Mouse (Mus musculus) neural tube, embryonic 13.5 days (tissue): ENCODE measurements around the gene Themis3. TPM values are rescaled to one million over a fixed set of nuclear protein-coding genes. Genes with fewer than 3 reads are reported as not detected.

Source experiments
- ATAC-seq: fragments of 200-750 bp; cut with Nextera tagmentation; 2 replicates; pipeline ENCODE4 v1.8.0; 2017; ENCODE audit warnings: low read depth, mild to moderate bottlenecking, moderate TSS enrichment, moderate library complexity
- H3K27ac ChIP-seq: fragments of 300-500 bp; sonication (generic); replicated peaks from 2 replicates; pipeline ENCODE4 v1.5.1; 2015; ENCODE audit warnings: moderate library complexity, mild to moderate bottlenecking, inconsistent platforms
- H3K27me3 ChIP-seq: fragments of 300-500 bp; sonication (generic); 2 replicates; pipeline ENCODE4 v1.6.1; 2015; ENCODE audit warnings: mild to moderate bottlenecking, inconsistent platforms
- H3K36me3 ChIP-seq: fragments of 300-500 bp; sonication (generic); 2 replicates; pipeline ENCODE4 v1.6.1; 2015; ENCODE audit warnings: mild to moderate bottlenecking, inconsistent platforms
- H3K4me1 ChIP-seq: fragments of 300-500 bp; sonication (generic); replicated peaks from 2 replicates; pipeline ENCODE4 v1.6.1; 2015; ENCODE audit warnings: inconsistent platforms
- H3K4me2 ChIP-seq: fragments of 300-500 bp; sonication (generic); 2 replicates; pipeline ENCODE4 v1.6.1; 2015; ENCODE audit warnings: inconsistent platforms, mild to moderate bottlenecking, moderate library complexity
- H3K4me3 ChIP-seq: fragments of 300-500 bp; sonication (generic); 2 replicates; pipeline ENCODE4 v1.5.1; 2015; ENCODE audit warnings: mild to moderate bottlenecking, inconsistent platforms
- H3K9ac ChIP-seq: fragments of 300-500 bp; sonication (generic); 2 replicates; pipeline ENCODE4 v1.6.1; 2015; ENCODE audit warnings: moderate library complexity, mild to moderate bottlenecking, inconsistent platforms
- H3K9me3 ChIP-seq: fragments of 300-500 bp; sonication (generic); 2 replicates; pipeline ENCODE4 v1.6.1; 2016; ENCODE audit warnings: inconsistent platforms
- WGBS: fragments of 180-500 bp; shearing (Covaris S2); methylation state at CpG from one replicate; pipeline ENCODE4 v1.1.7; 2015; 5-methylcytosine and 5-hydroxymethylcytosine counted together
- polyA plus RNA-seq: library from polyadenylated mRNA; unstranded; fragments of >200 nt; fragmentation: Nextera tagmentation; extraction: Ambion mirVana; gene quantifications from 2 replicates; pipeline ENCODE4 v1.2.1, GENCODE M21; 2015

Themis3 gene
- polyA plus RNA-seq, result not detected in 2 replicates

- 79% methylated on average over 5 of the region's 5 CpGs for WGBS
- Histone ChIP-seq H3K4me1 (no peaks in the 10 kb centered on the region), H3K9ac (no peak within 1 kb of the TSS), H3K36me3 (no peaks in the 10 kb centered on the region), H3K4me2 (no peak within 1 kb of the TSS), H3K9me3 (no peaks in the 10 kb centered on the region), H3K27ac (no peak within 1 kb of the TSS), H3K27me3 (peaks cover 8% of the 10 kb centered on the region; the same call in 1 of the 2 replicates), H3K4me3 (no peak within 1 kb of the TSS)
- ATAC-seq, result no peak
These were observed at the start of gene Themis3 for GRCm38 (mm10) chr17:66594435-66594834. Themis3 (minus strand) TSS chr17:66594621.

GRCm38 (mm10) chr17:66637951-66638722, 43.7 kb upstream of the Themis3 start:
- WGBS, result 94% methylated on average over 7 of the region's 7 CpGs

DNA sequence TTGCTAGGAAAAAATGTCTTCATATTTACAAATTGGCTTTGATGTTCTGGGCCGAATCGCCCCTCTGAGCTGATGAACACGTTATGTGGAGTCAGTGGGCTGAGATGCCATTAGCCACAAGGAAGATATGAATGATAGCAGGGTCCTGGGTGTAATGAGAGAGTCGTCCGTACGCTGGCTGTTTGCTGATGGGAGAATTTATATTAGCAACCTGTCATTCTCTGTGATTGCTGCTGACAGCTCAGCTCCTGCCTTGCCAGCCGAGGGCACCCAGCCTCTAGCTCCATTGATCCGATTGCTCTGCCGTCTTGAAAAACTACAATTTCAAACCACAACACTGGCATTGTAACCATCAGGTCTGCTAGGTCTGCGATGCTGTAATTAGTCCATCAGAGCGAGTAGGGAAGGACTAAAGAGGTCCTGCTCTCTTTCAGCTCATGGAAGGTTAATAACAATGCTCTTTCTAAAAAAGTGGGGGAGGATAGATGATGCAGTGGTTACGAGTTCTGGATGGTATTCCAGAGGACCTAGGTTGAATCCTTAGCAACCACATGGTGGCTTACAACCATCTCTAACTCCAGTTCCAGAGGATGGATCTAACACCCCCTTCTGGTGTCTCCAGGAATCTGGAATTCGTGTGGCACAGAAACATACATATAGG, 25.7 kb upstream of the Themis3 start:
- 56% methylated on average over 13 of the region's 13 CpGs for WGBS
- H3K9me3 ChIP-seq, result no peaks in the 10 kb centered on the region
- no peak overlapping the region; the same call in 1 of the 2 replicates for H3K27ac ChIP-seq
- H3K4me3 ChIP-seq, result no peak overlapping the region
- ATAC-seq, result peak; percentile 59; the same call in 1 of the 2 replicates
- no peak overlapping the region for H3K9ac ChIP-seq
- H3K27me3 ChIP-seq, result no peaks in the 10 kb centered on the region
- H3K36me3 ChIP-seq, result no peaks in the 10 kb centered on the region
- H3K4me2 ChIP-seq, result no peak overlapping the region
- peaks cover 13% of the 10 kb centered on the region for H3K4me1 ChIP-seq

More at GRCm38 (mm10) chr17:66637951-66638722, 43.7 kb upstream of the Themis3 start:
- Histone ChIP-seq H3K4me2 (no peak overlapping the region), H3K9me3 (no peaks in the 10 kb centered on the region), H3K4me3 (no peak overlapping the region), H3K4me1 (no peaks in the 10 kb centered on the region), H3K36me3 (no peaks in the 10 kb centered on the region), H3K27ac (no peak overlapping the region), H3K9ac (no peak overlapping the region), H3K27me3 (no peaks in the 10 kb centered on the region)
- no peak for ATAC-seq

GRCm38 (mm10) chr17:66619255-66619826, 24.9 kb upstream of the Themis3 start:
- no peaks in the 10 kb centered on the region for H3K36me3 ChIP-seq
- H3K9me3 ChIP-seq, result no peaks in the 10 kb centered on the region
- no peak overlapping the region for H3K4me3 ChIP-seq
- no peak overlapping the region for H3K9ac ChIP-seq
- no peak overlapping the region for H3K4me2 ChIP-seq
- ATAC-seq, result peak; percentile 67; the same call in 1 of the 2 replicates
- H3K4me1 ChIP-seq, result peaks cover 13% of the 10 kb centered on the region
- no peak overlapping the region for H3K27ac ChIP-seq
- H3K27me3 ChIP-seq, result no peaks in the 10 kb centered on the region
- 70% methylated on average over 3 of the region's 3 CpGs for WGBS

DNA sequence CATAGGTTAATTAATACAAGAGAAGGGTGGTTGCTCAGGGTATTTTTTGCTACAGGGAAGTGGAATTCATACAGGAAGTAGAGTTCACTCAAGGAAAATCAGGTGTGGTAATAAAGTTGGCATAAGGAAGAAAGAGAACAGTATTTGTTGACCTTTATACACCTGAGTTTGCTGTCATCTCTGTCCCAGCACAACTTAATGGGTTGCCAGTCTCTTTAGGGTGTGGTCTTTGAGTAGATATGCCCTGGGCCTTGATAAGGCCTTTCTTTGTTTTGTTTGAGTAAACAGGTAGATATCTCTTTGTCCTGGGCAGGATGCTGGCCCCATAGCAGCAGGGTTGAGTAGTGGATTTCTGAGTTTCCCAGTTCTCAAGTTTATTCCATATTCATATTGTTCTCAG, 15.6 kb upstream of the Themis3 start:
- H3K4me2 ChIP-seq, result no peak overlapping the region
- H3K27ac ChIP-seq, result no peak overlapping the region
- no peak overlapping the region for H3K4me3 ChIP-seq
- H3K36me3 ChIP-seq, result no peaks in the 10 kb centered on the region
- no peak for ATAC-seq
- H3K9ac ChIP-seq, result no peak overlapping the region
- no peaks in the 10 kb centered on the region for H3K4me1 ChIP-seq
- no peaks in the 10 kb centered on the region for H3K27me3 ChIP-seq
- H3K9me3 ChIP-seq, result no peaks in the 10 kb centered on the region

DNA sequence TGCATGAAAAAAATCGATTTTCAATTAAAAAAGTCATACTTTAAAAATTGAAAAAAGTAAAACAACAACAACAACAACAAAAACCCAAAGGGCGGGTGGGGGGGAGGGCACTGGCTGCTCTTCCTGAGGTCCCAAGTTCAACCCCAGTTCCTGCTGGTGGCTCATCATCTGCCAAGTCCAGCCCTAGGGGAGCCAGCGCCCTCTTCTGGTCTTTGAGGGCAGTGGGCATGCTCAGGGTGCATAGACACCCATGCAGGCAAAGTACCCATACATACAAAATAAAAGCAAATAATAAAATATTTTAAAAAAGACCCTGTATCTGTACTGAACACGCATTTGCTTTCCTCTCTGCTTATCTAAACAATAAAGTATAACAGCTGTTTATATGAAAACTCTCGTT, 10.5 kb upstream of the Themis3 start:
- H3K4me3 ChIP-seq, result no peak overlapping the region
- H3K4me1 ChIP-seq, result no peaks in the 10 kb centered on the region
- no peaks in the 10 kb centered on the region for H3K36me3 ChIP-seq
- H3K27me3 ChIP-seq, result no peaks in the 10 kb centered on the region
- H3K27ac ChIP-seq, result no peak overlapping the region
- H3K4me2 ChIP-seq, result no peak overlapping the region
- H3K9me3 ChIP-seq, result no peaks in the 10 kb centered on the region
- 80% methylated on average over 5 of the region's 5 CpGs for WGBS
- no peak overlapping the region for H3K9ac ChIP-seq
- ATAC-seq, result no peak

DNA sequence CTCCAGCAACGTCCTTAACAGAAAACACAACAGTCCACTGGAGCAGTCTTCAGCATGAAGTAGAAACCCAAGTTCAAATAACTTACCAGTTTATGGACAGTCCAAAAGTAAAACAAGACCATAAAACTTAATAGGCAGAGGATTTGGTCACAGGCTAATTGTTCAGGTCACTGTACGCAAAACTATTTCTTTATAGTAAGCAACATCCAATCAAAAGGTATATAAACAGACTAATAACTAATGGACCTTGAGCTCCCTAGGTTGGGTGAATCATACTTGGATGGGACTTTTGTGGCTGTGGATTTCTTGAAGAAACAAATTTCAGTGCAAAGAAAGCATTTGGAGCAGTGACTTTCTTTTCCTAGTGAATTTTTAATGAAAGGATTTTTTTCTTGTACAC, 6.8 kb upstream of the Themis3 start:
- 87% methylated on average over 2 of the region's 2 CpGs for WGBS

DNA sequence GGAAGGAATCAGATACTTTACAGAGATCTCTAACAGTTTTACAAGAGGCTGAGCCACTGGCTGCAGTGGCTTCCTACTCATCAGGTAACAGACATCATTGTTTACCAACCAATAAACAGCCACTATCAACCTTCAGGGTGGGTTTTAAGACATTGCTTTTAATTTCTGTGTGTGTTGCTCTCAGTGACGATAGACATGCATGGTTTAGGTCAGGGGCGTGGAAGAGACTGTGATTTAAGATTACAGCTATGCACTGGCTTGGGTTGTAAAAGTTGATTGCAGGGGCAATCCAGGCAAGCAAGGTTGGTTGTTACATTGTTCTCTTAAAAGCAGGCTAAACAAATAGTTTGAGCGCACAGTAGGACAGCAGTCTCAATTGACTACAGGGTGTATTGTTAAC, 1.4 kb upstream of the Themis3 start:
- no peaks in the 10 kb centered on the region for H3K9me3 ChIP-seq
- H3K27me3 ChIP-seq, result peaks cover 8% of the 10 kb centered on the region; the same call in 1 of the 2 replicates
- H3K4me2 ChIP-seq, result no peak overlapping the region
- no peak overlapping the region for H3K4me3 ChIP-seq
- no peaks in the 10 kb centered on the region for H3K36me3 ChIP-seq
- ATAC-seq, result no peak
- H3K4me1 ChIP-seq, result no peaks in the 10 kb centered on the region
- H3K9ac ChIP-seq, result no peak overlapping the region
- H3K27ac ChIP-seq, result no peak overlapping the region
- 16% methylated on average over 3 of the region's 3 CpGs for WGBS

More for the DNA sequence above, 6.8 kb upstream of the Themis3 start:
- Histone ChIP-seq H3K9ac (no peak overlapping the region), H3K9me3 (no peaks in the 10 kb centered on the region), H3K27ac (no peak overlapping the region), H3K4me1 (no peaks in the 10 kb centered on the region), H3K4me2 (no peak overlapping the region), H3K36me3 (no peaks in the 10 kb centered on the region), H3K4me3 (no peak overlapping the region), H3K27me3 (0 out of 2 replicates have a peak, but pooled peaks cover 3% of the 10 kb centered on the region)
- ATAC-seq, result no peak

DNA sequence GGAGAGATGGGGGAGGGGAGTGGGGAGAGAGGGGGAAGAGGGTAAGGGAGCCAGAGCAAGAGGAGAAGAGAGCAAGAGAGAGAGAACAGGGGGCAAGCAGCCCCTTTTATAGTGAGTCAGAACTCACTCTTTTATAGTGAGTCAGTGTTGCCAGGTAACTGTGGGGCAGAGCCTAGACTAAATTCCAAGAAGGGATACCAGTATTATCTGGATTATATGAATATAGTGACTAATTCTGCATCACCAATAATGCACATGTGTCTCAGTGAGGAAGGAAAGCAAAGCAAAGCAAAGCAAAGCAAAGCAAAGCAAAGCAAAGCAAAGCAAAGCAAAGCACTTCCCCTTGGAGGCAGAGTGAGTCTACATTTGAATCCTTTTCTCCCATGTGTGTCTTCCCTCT, 835 bp upstream of the Themis3 start:
- no peaks in the 10 kb centered on the region for H3K4me1 ChIP-seq
- H3K36me3 ChIP-seq, result no peaks in the 10 kb centered on the region
- no peak for ATAC-seq
- H3K4me3 ChIP-seq, result no peak overlapping the region
- no peak overlapping the region for H3K27ac ChIP-seq
- H3K9ac ChIP-seq, result no peak overlapping the region
- H3K27me3 ChIP-seq, result peaks cover 8% of the 10 kb centered on the region; the same call in 1 of the 2 replicates
- no peaks in the 10 kb centered on the region for H3K9me3 ChIP-seq
- no peak overlapping the region for H3K4me2 ChIP-seq

DNA sequence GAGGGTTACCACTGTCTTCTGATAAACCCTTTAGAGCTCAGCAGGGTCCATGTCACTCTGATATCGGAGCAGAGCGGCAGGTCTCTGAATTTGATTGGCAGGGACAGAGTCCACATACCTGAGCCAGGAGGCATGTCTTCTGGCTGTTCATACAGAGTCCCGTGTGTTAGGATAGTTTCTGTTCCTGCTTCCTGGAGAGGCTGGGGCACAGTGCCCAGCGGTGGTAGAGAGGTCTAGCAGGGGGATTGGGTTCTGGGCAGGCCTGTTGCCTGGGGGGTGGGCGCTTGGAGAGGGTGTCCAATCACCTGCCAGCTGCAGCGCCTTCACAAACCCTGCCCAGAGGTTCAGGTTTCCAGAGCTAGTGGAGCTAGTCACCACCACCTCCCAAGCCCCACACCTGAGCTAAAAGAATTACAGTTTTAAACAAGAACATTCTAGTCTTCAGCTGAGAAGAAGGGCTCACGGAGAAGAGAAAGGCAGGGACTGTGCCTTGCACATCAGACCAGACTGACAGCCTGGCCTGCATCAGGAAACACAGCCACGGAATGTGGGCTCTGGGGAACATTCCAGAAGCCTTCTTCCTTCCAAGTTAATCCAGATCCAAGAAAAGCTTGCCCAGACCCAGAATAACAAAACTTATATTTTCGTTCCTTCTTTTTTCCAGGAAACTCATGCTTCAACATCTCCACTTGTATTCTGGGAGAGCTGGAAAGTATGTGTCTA, 3.9 kb downstream of the Themis3 start:
- Histone ChIP-seq H3K36me3 (no peaks in the 10 kb centered on the region), H3K4me3 (no peak overlapping the region), H3K27me3 (no peaks in the 10 kb centered on the region; the same call in 1 of the 2 replicates), H3K4me1 (no peaks in the 10 kb centered on the region), H3K9me3 (no peaks in the 10 kb centered on the region), H3K9ac (no peak overlapping the region), H3K27ac (no peak overlapping the region), H3K4me2 (no peak overlapping the region)
- ATAC-seq, result no peak
- 81% methylated on average over 9 of the region's 9 CpGs for WGBS

GRCm38 (mm10) chr17:66589864-66590263, 4.6 kb downstream of the Themis3 start:
- Histone ChIP-seq H3K4me3 (no peak overlapping the region), H3K4me1 (no peaks in the 10 kb centered on the region), H3K27ac (no peak overlapping the region), H3K9me3 (no peaks in the 10 kb centered on the region), H3K36me3 (no peaks in the 10 kb centered on the region), H3K4me2 (no peak overlapping the region), H3K9ac (no peak overlapping the region), H3K27me3 (no peaks in the 10 kb centered on the region; the same call in 1 of the 2 replicates)
- ATAC-seq, result no peak
- WGBS, result 68% methylated on average over 8 of the region's 8 CpGs

DNA sequence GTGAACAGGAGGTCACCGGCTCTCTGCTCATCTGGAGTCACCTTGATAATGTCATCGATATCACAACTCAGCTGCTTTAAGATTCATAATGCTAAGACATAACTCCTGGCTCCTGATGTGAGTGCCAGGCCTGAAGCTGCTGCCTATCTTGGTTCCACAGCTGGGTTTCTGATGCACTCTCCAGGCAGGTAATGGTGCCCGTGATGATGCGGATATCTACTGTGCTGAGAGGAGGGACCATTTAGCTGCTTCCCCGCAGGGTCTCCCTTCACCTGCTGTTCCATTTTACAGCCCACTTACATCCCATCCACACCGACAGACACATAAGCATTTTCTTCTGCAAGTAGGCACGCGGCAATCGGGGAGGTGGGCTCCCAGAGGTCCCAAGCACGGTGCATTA, 7.7 kb downstream of the Themis3 start:
- Histone ChIP-seq H3K9ac (no peak overlapping the region), H3K4me3 (no peak overlapping the region), H3K4me1 (no peaks in the 10 kb centered on the region), H3K27me3 (no peaks in the 10 kb centered on the region; the same call in 1 of the 2 replicates), H3K4me2 (no peak overlapping the region), H3K36me3 (no peaks in the 10 kb centered on the region), H3K27ac (no peak overlapping the region), H3K9me3 (no peaks in the 10 kb centered on the region)
- 82% methylated on average over 10 of the region's 10 CpGs for WGBS
- no peak for ATAC-seq
